Mouse (Mus musculus): ENCODE measurements around the gene Fxyd6.

Gene Fxyd6

GRCm38 (mm10) chr9:45412287-45412686 lies 42.3 kb downstream of the Fxyd6 start:
- peak; percentile 85 for DNase-seq (ENCODE audit: low spot score)

GRCm38 (mm10) chr9:45412700-45413477 lies 42.9 kb downstream of the Fxyd6 start:
- no peak for DNase-seq (ENCODE audit: low spot score)

- peak; percentile 53 for DNase-seq (ENCODE audit: low spot score)
Measured at GRCm38 (mm10) chr9:45413478-45414140, 43.6 kb downstream of the Fxyd6 start.

GRCm38 (mm10) chr9:45415912-45416311 lies 45.9 kb downstream of the Fxyd6 start:
- no peak for DNase-seq (ENCODE audit: low spot score)

- no peak for DNase-seq (ENCODE audit: low spot score)
Measured at GRCm38 (mm10) chr9:45417245-45417644, 47.3 kb downstream of the Fxyd6 start.

GRCm38 (mm10) chr9:45418252-45418651 lies 48.3 kb downstream of the Fxyd6 start:
- no peak for DNase-seq (ENCODE audit: low spot score)

GRCm38 (mm10) chr9:45421209-45421608 lies 51.2 kb downstream of the Fxyd6 start:
- DNase-seq (ENCODE audit: low spot score), result no peak

GRCm38 (mm10) chr9:45422761-45423298 lies 52.8 kb downstream of the Fxyd6 start:
- no peak for DNase-seq (ENCODE audit: low spot score)

GRCm38 (mm10) chr9:45426456-45426855 lies 56.5 kb downstream of the Fxyd6 start, which contains the start of gene Dscaml1:
Gene Dscaml1, plus strand, starts transcription at chr9:45426628.
- DNase-seq (ENCODE audit: low spot score), result no peak

GRCm38 (mm10) chr9:45429392-45429791 lies 59.4 kb downstream of the Fxyd6 start:
- no peak for DNase-seq (ENCODE audit: low spot score)

- DNase-seq (ENCODE audit: low spot score), result no peak
Measured at GRCm38 (mm10) chr9:45429951-45430697, 60.1 kb downstream of the Fxyd6 start.

GRCm38 (mm10) chr9:45430698-45430959 lies 60.6 kb downstream of the Fxyd6 start:
- DNase-seq (ENCODE audit: low spot score), result no peak

GRCm38 (mm10) chr9:45431150-45431549 lies 61.2 kb downstream of the Fxyd6 start:
- DNase-seq (ENCODE audit: low spot score), result no peak

- DNase-seq (ENCODE audit: low spot score), result no peak
Measured at GRCm38 (mm10) chr9:45432639-45433038, 62.7 kb downstream of the Fxyd6 start.

- no peak for DNase-seq (ENCODE audit: low spot score)
Measured at GRCm38 (mm10) chr9:45433119-45433518, 63.1 kb downstream of the Fxyd6 start.

- no peak for DNase-seq (ENCODE audit: low spot score)
Measured at GRCm38 (mm10) chr9:45434171-45434570, 64.2 kb downstream of the Fxyd6 start.

- DNase-seq (ENCODE audit: low spot score), result no peak
Measured at GRCm38 (mm10) chr9:45439025-45439424, 69.0 kb downstream of the Fxyd6 start.

- DNase-seq (ENCODE audit: low spot score), result no peak
Measured at GRCm38 (mm10) chr9:45440083-45440784, 70.2 kb downstream of the Fxyd6 start.

GRCm38 (mm10) chr9:45444251-45444798 lies 74.3 kb downstream of the Fxyd6 start:
- DNase-seq (ENCODE audit: low spot score), result no peak
